Mouse (Mus musculus) liver, embryonic 14.5 days (tissue): ENCODE measurements at regions not wholly inside any gene's neighbourhood (a gene's known extent, or its start where the extent isn't known, plus 50 kb on each side); places are given as distances from the start of the nearest gene placed in this dataset.
"Not testable (repeated sequence)": the region's sequence is repeated elsewhere in the genome, so short reads cannot be mapped to it uniquely, and the experiment has no call there.

ENCODE experiments used
- ATAC-seq: fragments of 200-750 bp; cut with Nextera tagmentation; 2 replicates; pipeline ENCODE4 v1.8.0; 2017; ENCODE audit warnings: moderate number of reproducible peaks, mild to moderate bottlenecking, moderate library complexity; ENCODE audit not compliant: insufficient read depth
- DNase-seq, 3 experiments: peaks; one replicate each; pipeline ENCODE4 v3.0.0-alpha.2; 2012 to 2013; ENCODE audit warnings: low read depth in 3 of 3, low spot score in 3 of 3
- H3K27ac ChIP-seq: fragments of 300-500 bp; sonication (generic); 2 replicates; pipeline ENCODE4 v1.5.1; 2014; ENCODE audit warnings: moderate library complexity, mild to moderate bottlenecking, control low read depth, inconsistent platforms
- H3K27me3 ChIP-seq: fragments of 300-500 bp; sonication (generic); 2 replicates; pipeline ENCODE4 v1.6.1; 2014; ENCODE audit warnings: mild to moderate bottlenecking, low read length, moderate library complexity; ENCODE audit not compliant: control insufficient read depth, insufficient read depth
- H3K36me3 ChIP-seq: fragments of 300-500 bp; sonication (generic); replicated peaks from 2 replicates; pipeline ENCODE4 v1.6.1; 2014; ENCODE audit warnings: low read depth; ENCODE audit not compliant: control insufficient read depth, insufficient read depth
- H3K4me1 ChIP-seq, 2 experiments: fragments of 200-500 bp in 1 of 2; fragments of 300-500 bp in 1 of 2; sonication (generic) in 1 of 2; replicated peaks; 2 replicates each; pipeline ENCODE4 v1.6.1; 2012 to 2014; ENCODE audit warnings: antibody characterized with exemption in 1 of 2, inconsistent platforms in 1 of 2, low read length in 1 of 2; ENCODE audit not compliant: control insufficient read depth in 2 of 2, insufficient read depth in 2 of 2
- H3K4me2 ChIP-seq: fragments of 300-500 bp; sonication (generic); 2 replicates; pipeline ENCODE4 v1.6.1; 2014; ENCODE audit warnings: low read depth, mild to moderate bottlenecking, control low read depth, moderate library complexity
- H3K4me3 ChIP-seq, 2 experiments: fragments of 200-500 bp in 1 of 2; fragments of 300-500 bp in 1 of 2; sonication (generic) in 1 of 2; 2 replicates each; pipeline ENCODE4 v1.5.1; 2012 to 2014; ENCODE audit warnings: low read depth in 2 of 2, low read length in 2 of 2, mild to moderate bottlenecking in 2 of 2, control low read depth in 1 of 2, inconsistent platforms in 1 of 2, moderate library complexity in 1 of 2; ENCODE audit not compliant: insufficient read depth in 1 of 2
- H3K9ac ChIP-seq: fragments of 300-500 bp; sonication (generic); replicated peaks from 2 replicates; pipeline ENCODE4 v1.6.1; 2014; ENCODE audit warnings: mild to moderate bottlenecking, control low read depth, moderate library complexity
- H3K9me3 ChIP-seq: fragments of 300-500 bp; sonication (generic); 2 replicates; pipeline ENCODE4 v1.6.1; 2016; ENCODE audit warnings: low read length, mixed read lengths; ENCODE audit not compliant: control insufficient read depth
- CTCF ChIP-seq: IDR thresholded peaks from 2 replicates; pipeline ENCODE4 v1.5.1; 2016; ENCODE audit warnings: antibody characterized with exemption, low read depth, control low read depth
- EP300 ChIP-seq: IDR thresholded peaks from 2 replicates; pipeline ENCODE4 v1.6.1; 2016; ENCODE audit warnings: antibody characterized with exemption, low read depth
- WGBS: fragments of 180-500 bp; shearing (Covaris S2); extraction: QIAGEN DNeasy Blood & Tissue Kit; methylation state at CpG from one replicate; pipeline ENCODE4 v1.1.7; 2014; ENCODE audit not compliant: insufficient replicate concordance; 5-methylcytosine and 5-hydroxymethylcytosine counted together

DNA sequence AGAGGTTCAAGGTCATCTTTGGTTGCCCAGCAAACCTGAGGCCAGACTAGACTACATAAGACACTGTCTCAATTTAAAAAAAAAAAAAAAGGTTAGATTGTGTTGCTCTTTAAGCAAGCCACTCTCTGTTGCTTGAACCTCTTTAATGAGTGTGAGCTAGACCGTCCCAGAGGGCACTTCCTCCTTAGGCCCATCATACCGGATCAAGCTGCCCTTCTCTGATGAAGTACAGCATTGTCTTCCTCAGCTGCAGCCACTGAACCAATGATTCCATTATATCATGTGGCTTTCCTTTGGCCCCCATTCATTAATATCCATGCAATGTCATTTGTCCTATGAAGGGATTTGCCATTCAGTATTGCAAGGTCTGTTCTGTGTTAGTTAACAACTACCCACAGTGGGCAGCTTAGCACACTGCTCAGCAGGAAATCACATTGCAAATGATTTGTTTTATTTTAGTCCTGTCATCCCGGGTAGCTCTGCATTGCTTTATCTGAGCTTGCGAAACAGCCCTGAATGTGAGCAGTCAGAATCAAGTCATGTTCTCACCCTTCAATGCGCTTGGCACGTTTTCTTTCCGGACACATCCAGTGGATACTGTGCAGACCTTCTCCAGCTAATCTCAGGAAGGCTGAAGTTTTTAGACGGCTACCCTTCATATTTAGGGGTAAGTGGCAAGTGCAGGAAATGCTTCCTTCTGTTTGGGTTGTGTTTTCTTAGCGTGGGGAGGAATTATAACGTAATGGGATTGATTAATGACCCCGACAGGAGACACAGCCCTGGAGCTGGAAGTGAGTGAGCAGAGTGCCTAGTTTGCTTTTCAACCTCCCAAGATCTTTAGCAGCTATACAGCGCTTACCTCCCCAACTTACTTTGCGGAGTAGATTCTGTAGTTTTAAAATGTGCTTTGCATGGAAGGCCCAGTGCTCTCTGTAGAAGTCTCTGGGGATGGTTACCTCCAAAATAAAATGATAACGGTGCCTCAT, 82.2 kb upstream of the Slc25a13 start:
- H3K4me3 ChIP-seq = no peak overlapping the region
- no peaks in the 10 kb centered on the region for H3K4me1 ChIP-seq
- no peak for TF ChIP-seq CTCF
- no peak for TF ChIP-seq EP300
- H3K36me3 ChIP-seq = no peaks in the 10 kb centered on the region
- no peak overlapping the region for H3K9ac ChIP-seq
- no peak overlapping the region for H3K4me2 ChIP-seq
- H3K9me3 ChIP-seq = no peaks in the 10 kb centered on the region
- DNase-seq = no peak
- no peak for ATAC-seq
- WGBS = 53% methylated on average over 14 of the region's 14 CpGs
- no peaks in the 10 kb centered on the region for H3K27me3 ChIP-seq
- H3K27ac ChIP-seq = no peak overlapping the region

DNA sequence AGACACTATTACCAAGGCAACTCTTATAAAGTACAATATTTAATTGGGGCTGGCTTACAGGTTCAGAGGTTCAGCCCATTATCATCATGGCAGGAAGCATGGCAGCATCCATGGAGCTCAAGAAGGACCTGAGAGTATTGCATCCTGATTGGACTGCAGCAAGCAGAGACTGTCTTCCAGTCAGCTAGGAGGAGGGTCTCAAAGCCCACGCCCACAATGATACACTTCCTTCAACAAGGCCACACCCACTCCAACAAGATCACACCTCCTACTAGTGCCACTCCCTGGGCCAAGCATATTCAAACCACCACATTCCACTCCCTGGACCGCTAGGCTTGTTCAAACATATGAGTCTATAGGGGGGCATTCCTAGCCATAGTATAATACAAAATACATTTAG, 78.6 kb upstream of the Slc25a13 start:
- not testable (repeated sequence) for H3K27me3 ChIP-seq, H3K4me2 ChIP-seq, H3K36me3 ChIP-seq, ATAC-seq, H3K27ac ChIP-seq, H3K4me1 ChIP-seq, H3K9me3 ChIP-seq, H3K4me3 ChIP-seq, H3K9ac ChIP-seq, DNase-seq
- WGBS = 49% methylated on average over 2 of the region's 2 CpGs

GRCm38 (mm10) chr6:6291781-6292180, 74.8 kb upstream of the Slc25a13 start:
- H3K4me2 ChIP-seq = no peak overlapping the region
- H3K4me1 ChIP-seq = no peaks in the 10 kb centered on the region
- no peak for DNase-seq
- H3K27ac ChIP-seq = no peak overlapping the region
- H3K9me3 ChIP-seq = no peaks in the 10 kb centered on the region
- H3K9ac ChIP-seq = no peak overlapping the region
- no peaks in the 10 kb centered on the region for H3K27me3 ChIP-seq
- no peak for ATAC-seq
- H3K4me3 ChIP-seq = no peak overlapping the region
- no peaks in the 10 kb centered on the region for H3K36me3 ChIP-seq
- WGBS = 49% methylated on average over 3 of the region's 3 CpGs
- TF ChIP-seq EP300 (no peak), CTCF (no peak)

DNA sequence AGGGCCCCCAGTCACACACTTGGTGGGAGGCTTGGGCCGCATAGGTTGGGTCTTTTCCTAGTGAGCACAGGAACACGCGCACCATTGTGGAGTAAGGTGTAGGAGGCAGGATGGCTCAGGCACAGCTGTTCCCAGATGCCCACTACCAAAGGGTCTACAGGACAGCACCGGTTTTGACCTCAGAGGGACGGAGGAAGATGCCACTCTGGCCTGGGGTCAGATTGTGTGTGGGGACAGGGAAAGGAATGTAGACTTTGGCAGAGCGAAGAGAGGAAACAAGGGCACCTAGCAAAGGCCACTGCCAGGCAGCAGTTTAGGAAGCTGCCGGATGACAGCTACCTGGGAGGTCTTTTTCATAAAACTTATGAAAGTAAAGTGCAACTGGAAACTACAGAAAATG, 73.5 kb upstream of the Slc25a13 start:
- Histone ChIP-seq H3K4me1 (no peaks in the 10 kb centered on the region), H3K27ac (no peak overlapping the region), H3K9me3 (no peaks in the 10 kb centered on the region), H3K4me2 (no peak overlapping the region), H3K27me3 (no peaks in the 10 kb centered on the region), H3K4me3 (no peak overlapping the region), H3K9ac (no peak overlapping the region), H3K36me3 (no peaks in the 10 kb centered on the region)
- 75% methylated on average over 7 of the region's 7 CpGs for WGBS
- DNase-seq (no peak), ATAC-seq (no peak)
- no peak for TF ChIP-seq CTCF
- TF ChIP-seq EP300 = no peak

GRCm38 (mm10) chr6:6289806-6290205, 72.8 kb upstream of the Slc25a13 start:
- TF ChIP-seq CTCF (peak; percentile 76), EP300 (no peak)
- Histone ChIP-seq H3K4me1 (no peaks in the 10 kb centered on the region), H3K36me3 (no peaks in the 10 kb centered on the region), H3K4me3 (no peak overlapping the region), H3K27ac (no peak overlapping the region), H3K4me2 (no peak overlapping the region), H3K27me3 (no peaks in the 10 kb centered on the region), H3K9ac (no peak overlapping the region), H3K9me3 (no peaks in the 10 kb centered on the region)
- no peak for ATAC-seq
- 15% methylated on average over 6 of the region's 6 CpGs for WGBS
- peak in 2 of 3 experiments; percentile 9 to 14 for DNase-seq
